Mouse (Mus musculus) cerebellum, postnatal 36 days (tissue): Measurements from ENCODE around the gene Tekt1.

Source experiments
- DNase-seq, 2 experiments: peaks; one replicate each; pipeline ENCODE4 v3.0.0; 2021 to 2022; ENCODE audit warnings: mixed read lengths in 2 of 2

Gene Tekt1

GRCm38 (mm10) chr11:72362347-72362741 is at the start of gene Tekt1:
Gene Tekt1 (minus strand): TSS chr11:72362442.
- no peak for DNase-seq

GRCm38 (mm10) chr11:72411945-72412344 is 49.7 kb upstream of the Tekt1 start:
- no peak for DNase-seq

- peak in 1 of 2 experiments; percentile 27 for DNase-seq
Measured at GRCm38 (mm10) chr11:72411093-72411921, 49.1 kb upstream of the Tekt1 start, which contains the start of gene Smtnl2. Gene Smtnl2 (minus strand): TSS chr11:72411713.

- no peak for DNase-seq
Measured at GRCm38 (mm10) chr11:72410521-72411092, 48.4 kb upstream of the Tekt1 start.

- DNase-seq, result no peak
Measured at GRCm38 (mm10) chr11:72409649-72410385, 47.6 kb upstream of the Tekt1 start.

- no peak for DNase-seq
Measured at GRCm38 (mm10) chr11:72408451-72409170, 46.4 kb upstream of the Tekt1 start.

- DNase-seq, result no peak
Measured at GRCm38 (mm10) chr11:72407574-72407973, 45.3 kb upstream of the Tekt1 start.

- DNase-seq, result no peak
Measured at GRCm38 (mm10) chr11:72407081-72407480, 44.8 kb upstream of the Tekt1 start.

- no peak for DNase-seq
Measured at GRCm38 (mm10) chr11:72406079-72406675, 43.9 kb upstream of the Tekt1 start.

- DNase-seq, result no peak
Measured at GRCm38 (mm10) chr11:72405532-72405931, 43.3 kb upstream of the Tekt1 start.

GRCm38 (mm10) chr11:72402969-72403368 is 40.7 kb upstream of the Tekt1 start:
- DNase-seq, result no peak

- no peak for DNase-seq
Measured at GRCm38 (mm10) chr11:72402017-72402416, 39.8 kb upstream of the Tekt1 start.

GRCm38 (mm10) chr11:72401068-72401467 is 38.8 kb upstream of the Tekt1 start:
- no peak for DNase-seq

GRCm38 (mm10) chr11:72397811-72398525 is 35.7 kb upstream of the Tekt1 start:
- DNase-seq, result no peak

GRCm38 (mm10) chr11:72397072-72397471 is 34.8 kb upstream of the Tekt1 start:
- no peak for DNase-seq

- DNase-seq, result no peak
Measured at GRCm38 (mm10) chr11:72396621-72397020, 34.4 kb upstream of the Tekt1 start.

GRCm38 (mm10) chr11:72395652-72396051 is 33.4 kb upstream of the Tekt1 start:
- DNase-seq, result no peak

GRCm38 (mm10) chr11:72394694-72395093 is 32.5 kb upstream of the Tekt1 start:
- no peak for DNase-seq

- no peak for DNase-seq
Measured at GRCm38 (mm10) chr11:72393669-72394068, 31.4 kb upstream of the Tekt1 start.

GRCm38 (mm10) chr11:72393243-72393642 is 31.0 kb upstream of the Tekt1 start:
- DNase-seq, result no peak

- DNase-seq, result no peak
Measured at GRCm38 (mm10) chr11:72391181-72391580, 28.9 kb upstream of the Tekt1 start.
